Comparison of ENCODE assay signal across 15 mouse cellular contexts in genomic region chr13:12334016-12334415, GRCm38 (mm10). TPM values are rescaled to one million over a fixed set of nuclear protein-coding genes. Genes with fewer than 3 reads are reported as not detected.
DNase-seq lines count a peak whose midpoint lies in the region; ATAC-seq lines count a peak whose summit lies in the region.
"Had no signal": no experiment of that assay in that cellular context is flagged by ENCODE, and none has a peak within 500 bp of the region (broad histone marks: within the 10 kb centered on the region; RNA-seq: fewer than 3 reads in every experiment).

No protein-coding gene starts in this region.

- DNase-seq in heart, adult 18-20 months, result no peak
- peak; percentile 81 for DNase-seq in layer of hippocampus, adult 11-12 months (ENCODE audit: low spot score)
- peak; percentile 86 to 88 for DNase-seq in left cerebral cortex, adult 9 months (ENCODE audit: low spot score in 2 of 2)
- peak; percentile 89 for DNase-seq in telencephalon, adult 2 months (ENCODE audit: low read depth, low spot score)
- DNase-seq in retina, embryonic 14.5 days (ENCODE audit: low spot score), result no peak
- DNase-seq in adrenal gland, adult 8-10 months, result no peak
- DNase-seq: liver; lung, postnatal 10 days; spleen, adult 18-20 months; thymus, adult 18-20 months had no signal

- no peaks in the 10 kb centered on the region for H3K9me3 ChIP-seq in heart, embryonic 13.5 days
- H3K9me3 ChIP-seq: hindbrain, embryonic 15.5 days; neural tube, embryonic 15.5 days had no signal

- ATAC-seq in heart, embryonic 13.5 days (ENCODE audit: extremely low read depth, insufficient number of reproducible peaks, low FRiP score, low TSS enrichment), result no peak
- ATAC-seq: CD4-positive, CD25-positive, alpha-beta regulatory T cell, adult 4 months had no signal

- H3K27me3 ChIP-seq in heart, embryonic 13.5 days (replicated peaks), result no peaks in the 10 kb centered on the region
- H3K27me3 ChIP-seq: hindbrain, embryonic 15.5 days; neural tube, embryonic 15.5 days had no signal

- H3K4me3 ChIP-seq in heart, embryonic 13.5 days, result peak overlapping the region; percentile 39
- H3K4me3 ChIP-seq: hindbrain, embryonic 15.5 days; neural tube, embryonic 15.5 days had no signal

- peak overlapping the region; percentile 65 for H3K4me2 ChIP-seq in heart, embryonic 13.5 days
- H3K4me2 ChIP-seq: hindbrain, embryonic 15.5 days; neural tube, embryonic 15.5 days had no signal

- peak overlapping the region; percentile 77 for H3K27ac ChIP-seq in heart, embryonic 13.5 days (replicated peaks)
- H3K27ac ChIP-seq: hindbrain, embryonic 15.5 days; neural tube, embryonic 15.5 days had no signal

- 42% methylated on average over 12 of the region's 12 CpGs for WGBS in heart, embryonic 13.5 days

- H3K36me3 ChIP-seq in heart, embryonic 13.5 days, result peaks cover 20% of the 10 kb centered on the region
- H3K36me3 ChIP-seq: hindbrain, embryonic 15.5 days; neural tube, embryonic 15.5 days had no signal

- peaks cover 51% of the 10 kb centered on the region for H3K4me1 ChIP-seq in heart, embryonic 13.5 days
- H3K4me1 ChIP-seq: hindbrain, embryonic 15.5 days; neural tube, embryonic 15.5 days had no signal

- H3K9ac ChIP-seq in heart, embryonic 13.5 days, result peak overlapping the region; percentile 79
- H3K9ac ChIP-seq: hindbrain, embryonic 15.5 days; neural tube, embryonic 15.5 days had no signal

RNA-seq across cellular contexts. Expression of gene Actn2, which starts 6.5 kb away (rescaled TPM):
- polyA plus RNA-seq in heart, embryonic 13.5 days (2015; fragmentation: Nextera tagmentation; extraction: Ambion mirVana), result 1,324 and 1,364 TPM in 2 replicates
- total RNA-seq in heart, adult 18-20 months (2021), result 1,000 to 10,000 TPM; 1,714 to 1,786 TPM
- total RNA-seq in adrenal gland, adult 8-10 months (2022), result 1 to 10 TPM in 3 of 4 experiments, under 1 TPM in 1; 0.45 to 2.4 (median 1.7) TPM
- total RNA-seq: common myeloid progenitor, adult 5-6 weeks had no signal

Comparison
In these comparisons a context has a peak if more than half of its experiments do, and no peak if none do; other contexts are left out.
1. DNase-seq: peak in layer of hippocampus, adult 11-12 months (single experiment), left cerebral cortex, adult 9 months (2 of 2) and telencephalon, adult 2 months (single experiment); none in heart, adult 18-20 months (0 of 2), retina, embryonic 14.5 days (single experiment) and adrenal gland, adult 8-10 months (single experiment).
2. RNA of gene Actn2, which starts 6.5 kb away (total RNA-seq): 1,714 to 1,786 TPM in heart, adult 18-20 months; 0.45 to 2.4 TPM in adrenal gland, adult 8-10 months; every median in the first group is over 100 times any median in the second.